Mouse (Mus musculus) fibroblast of lung, adult 2 months (primary cell): Measurements from ENCODE around the gene Ldlrad2.

Experiments used
- DNase-seq: peaks from one replicate; pipeline ENCODE4 v3.0.0-alpha.2; 2011; ENCODE audit warnings: low read depth

Gene Ldlrad2

GRCm38 (mm10) chr4:137553466-137553865 lies 20.9 kb downstream of the Ldlrad2 start:
- DNase-seq: no peak

DNA sequence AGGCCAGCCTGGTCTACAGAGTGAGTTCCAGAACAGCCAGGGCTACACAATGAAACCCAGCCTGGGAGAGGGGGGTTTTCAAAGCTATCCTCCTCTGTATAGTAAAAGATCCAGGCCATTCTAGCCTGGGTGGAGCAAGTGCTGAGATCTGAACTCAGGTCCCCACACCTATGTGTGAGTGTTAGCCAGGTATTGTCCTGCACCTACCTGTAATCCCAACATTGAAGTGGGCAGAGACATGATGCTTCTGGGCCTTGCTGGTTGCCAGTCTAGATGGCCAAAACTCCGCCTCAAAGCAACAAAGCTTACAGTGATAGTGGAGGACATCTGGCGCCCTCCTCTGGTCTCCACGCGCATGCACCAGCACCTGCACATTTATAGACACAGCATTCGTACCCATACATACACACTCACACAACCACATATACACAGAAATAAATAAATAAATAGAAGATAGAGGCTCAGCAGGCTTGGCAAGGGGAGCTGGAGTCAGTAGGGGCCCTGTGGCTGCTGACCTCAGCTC lies 28.3 kb downstream of the Ldlrad2 start:
- DNase-seq: no peak

- DNase-seq: no peak
These were observed 28.8 kb downstream of the Ldlrad2 start for GRCm38 (mm10) chr4:137545568-137545967.

DNA sequence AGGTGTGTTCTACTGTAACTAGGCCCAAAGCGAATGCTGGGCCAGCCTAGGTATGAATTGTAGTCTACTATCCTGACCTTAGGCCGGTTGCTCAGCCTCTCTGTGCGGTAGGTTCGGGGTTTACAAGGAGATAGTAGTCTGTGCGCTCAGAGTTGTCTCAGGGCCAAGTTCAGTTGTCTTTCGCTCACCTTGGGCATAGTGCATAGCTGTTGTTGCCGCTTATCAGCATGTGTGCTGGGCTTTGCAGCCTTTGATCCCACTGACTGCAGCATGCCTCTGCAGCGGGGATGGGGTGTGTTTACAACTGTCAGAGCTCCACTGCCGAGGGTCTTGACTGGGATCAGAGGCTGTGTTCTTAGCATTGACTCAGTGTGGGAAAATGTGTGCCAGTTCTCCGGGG lies 31.4 kb downstream of the Ldlrad2 start:
- no peak for DNase-seq

GRCm38 (mm10) chr4:137540356-137540755 lies 34.0 kb downstream of the Ldlrad2 start:
- DNase-seq: peak; percentile 75

DNA sequence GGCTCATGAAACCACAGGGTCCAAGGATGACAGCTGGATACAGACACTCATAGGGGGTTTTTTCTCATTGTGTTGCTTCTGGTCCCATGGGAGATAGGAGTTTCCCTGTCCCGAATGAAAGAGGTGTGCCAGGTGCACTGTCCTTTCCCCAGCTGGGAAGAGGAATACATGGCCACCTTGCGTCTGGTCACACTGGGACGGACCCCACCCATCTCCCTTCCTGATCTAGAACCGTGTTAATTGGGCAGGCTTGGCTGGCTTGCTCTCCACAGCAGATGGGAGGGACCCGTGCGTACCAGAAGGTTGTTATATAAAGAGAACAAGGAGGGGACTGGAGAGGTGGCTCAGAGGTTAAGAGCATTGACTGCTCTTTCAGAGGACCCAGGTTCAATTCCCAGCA lies 46.5 kb downstream of the Ldlrad2 start:
- no peak for DNase-seq

DNA sequence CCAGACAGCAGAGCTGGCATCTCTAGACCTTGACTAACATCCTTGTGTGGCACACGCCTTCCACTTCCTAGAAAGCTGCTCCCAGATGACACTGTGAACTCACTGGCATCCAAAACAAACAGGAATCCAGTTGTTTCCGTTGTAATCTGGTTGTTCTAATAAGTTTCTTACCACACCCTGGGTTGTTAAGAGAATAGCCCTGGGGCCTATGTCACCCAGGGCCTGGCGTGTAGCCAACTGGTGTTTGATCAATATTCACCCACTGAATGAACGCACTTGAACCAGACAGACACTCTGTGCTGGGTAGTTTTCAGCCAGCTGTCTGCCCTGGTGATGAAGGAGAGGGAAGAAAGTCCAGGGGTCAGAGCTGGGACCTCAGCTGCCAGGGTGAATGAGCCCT lies 47.0 kb downstream of the Ldlrad2 start:
- DNase-seq: no peak

GRCm38 (mm10) chr4:137525426-137525825 lies 48.9 kb downstream of the Ldlrad2 start:
- DNase-seq: no peak
